Mouse (Mus musculus) kidney, postnatal 14 days (tissue): ENCODE measurements around the gene Vps37c.

Experiments
- DNase-seq: peaks from one replicate; pipeline ENCODE4 v3.0.0; 2022; ENCODE audit warnings: mixed read lengths

Gene Vps37c

GRCm38 (mm10) chr19:10742565-10742964 is 54.0 kb downstream of the Vps37c start:
- DNase-seq, result no peak

- no peak for DNase-seq
These were observed 58.6 kb downstream of the Vps37c start for GRCm38 (mm10) chr19:10747182-10747581.

GRCm38 (mm10) chr19:10747718-10748117 is 59.2 kb downstream of the Vps37c start:
- no peak for DNase-seq

- no peak for DNase-seq
These were observed 60.0 kb downstream of the Vps37c start for GRCm38 (mm10) chr19:10748401-10749102.

GRCm38 (mm10) chr19:10749295-10749694 is 60.8 kb downstream of the Vps37c start:
- no peak for DNase-seq

- no peak for DNase-seq
These were observed 61.6 kb downstream of the Vps37c start for GRCm38 (mm10) chr19:10750161-10750560.

GRCm38 (mm10) chr19:10751607-10752006 is 63.1 kb downstream of the Vps37c start:
- DNase-seq, result no peak

GRCm38 (mm10) chr19:10752106-10752505 is 63.6 kb downstream of the Vps37c start:
- no peak for DNase-seq

GRCm38 (mm10) chr19:10752646-10753045 is 64.1 kb downstream of the Vps37c start:
- DNase-seq, result no peak

GRCm38 (mm10) chr19:10757125-10757524 is 68.6 kb downstream of the Vps37c start:
- no peak for DNase-seq

- no peak for DNase-seq
These were observed 69.0 kb downstream of the Vps37c start for GRCm38 (mm10) chr19:10757526-10757925.

- no peak for DNase-seq
These were observed 70.2 kb downstream of the Vps37c start for GRCm38 (mm10) chr19:10758708-10759107.

GRCm38 (mm10) chr19:10759525-10759924 is 71.0 kb downstream of the Vps37c start:
- no peak for DNase-seq

GRCm38 (mm10) chr19:10759983-10760831 is 71.7 kb downstream of the Vps37c start:
- peak; percentile 18 for DNase-seq

- no peak for DNase-seq
These were observed 73.4 kb downstream of the Vps37c start for GRCm38 (mm10) chr19:10761794-10762415.

GRCm38 (mm10) chr19:10762468-10762867 is 73.9 kb downstream of the Vps37c start:
- DNase-seq, result no peak

- DNase-seq, result no peak
These were observed 75.0 kb downstream of the Vps37c start for GRCm38 (mm10) chr19:10763381-10764031.
